Comparison of ENCODE assay signal across 11 mouse cellular contexts in the genomic region with DNA sequence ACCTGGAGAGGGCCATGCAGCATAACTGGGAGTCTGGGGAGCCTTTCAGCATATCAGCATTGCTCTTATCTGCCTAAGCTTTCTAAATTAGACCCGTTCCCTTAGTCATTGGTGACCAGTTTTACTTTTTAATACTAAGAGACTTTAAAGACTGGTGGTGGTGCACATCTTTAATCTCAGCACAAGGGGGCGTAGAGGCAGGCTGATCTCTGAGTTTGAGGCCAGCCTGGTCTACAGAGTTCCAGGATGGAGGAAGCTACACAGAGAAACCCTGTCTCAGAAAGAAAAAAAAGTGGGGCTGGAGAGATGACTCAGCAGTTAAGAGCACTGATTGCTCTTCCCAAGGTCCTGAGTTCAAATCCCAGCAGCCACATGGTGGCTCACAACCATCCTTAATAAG. TPM values are rescaled to one million over a fixed set of nuclear protein-coding genes. Genes with fewer than 3 reads are reported as not detected.
A peak's percentile ranks its signal among the peaks of the same experiment; 100 is the strongest.
DNase-seq lines count a peak whose midpoint lies in the region; ATAC-seq and TF ChIP-seq lines count a peak whose summit lies in the region.
"Had no signal": no experiment of that assay in that cellular context is flagged by ENCODE, and none has a peak within 500 bp of the region (broad histone marks: within the 10 kb centered on the region; RNA-seq: fewer than 3 reads in every experiment).

No protein-coding gene starts in this region.

- no peak for DNase-seq in heart, embryonic 10.5 days (ENCODE audit: low spot score)
- peak; percentile 34 for DNase-seq in thymus, postnatal 0 days (ENCODE audit: low spot score)
- DNase-seq in thymus, postnatal 25 days = no peak
- no peak for DNase-seq in stomach, postnatal 0 days (ENCODE audit: low spot score)
- DNase-seq in kidney, postnatal 36 days = no peak
- DNase-seq in cerebellum, postnatal 4 days (ENCODE audit: low spot score in 2 of 2) = no peak
- DNase-seq: thymus, postnatal 14 days had no signal

- peaks cover 51% of the 10 kb centered on the region for H3K4me1 ChIP-seq in heart, embryonic 11.5 days (ENCODE audit: control insufficient read depth, insufficient read depth, low read length)
- H3K4me1 ChIP-seq in heart, embryonic 10.5 days = peaks cover 66% of the 10 kb centered on the region
- H3K4me1 ChIP-seq in brown adipose tissue, adult 24 weeks (ENCODE audit: control insufficient read depth, insufficient read depth, insufficient read length, low read length) = peaks cover 3% of the 10 kb centered on the region; the same call in 1 of the 2 replicates
- peaks cover 3% of the 10 kb centered on the region; the same call in 1 of the 2 replicates for H3K4me1 ChIP-seq in stomach, postnatal 0 days (replicated peaks; ENCODE audit: control insufficient read depth, insufficient read depth)

- peak overlapping the region; percentile 20; the same call in 1 of the 2 replicates for H3K4me2 ChIP-seq in heart, embryonic 11.5 days
- H3K4me2 ChIP-seq in stomach, postnatal 0 days (replicated peaks; ENCODE audit: low read depth) = no peak overlapping the region
- H3K4me2 ChIP-seq: embryonic facial prominence, embryonic 15.5 days had no signal

- no peak overlapping the region for H3K4me3 ChIP-seq in heart, embryonic 11.5 days (ENCODE audit: low read depth, low read length)
- no peak overlapping the region; the same call in 1 of the 2 replicates for H3K4me3 ChIP-seq in heart, embryonic 10.5 days
- peak overlapping the region; percentile 42 for H3K4me3 ChIP-seq in brown adipose tissue, adult 24 weeks (ENCODE audit: insufficient read depth, low read depth, low read length)
- H3K4me3 ChIP-seq in stomach, postnatal 0 days (ENCODE audit: low read depth, low read length) = no peak overlapping the region
- H3K4me3 ChIP-seq: embryonic facial prominence, embryonic 15.5 days had no signal

- TF ChIP-seq EP300 in stomach, postnatal 0 days (optimal IDR thresholded peaks at IDR 0.05) = no peak

- 61% methylated on average over 2 of the region's 2 CpGs for WGBS in heart, embryonic 11.5 days (ENCODE audit: insufficient replicate concordance)
- WGBS in heart, embryonic 10.5 days = 59% methylated on average over 2 of the region's 2 CpGs
- 80% methylated on average over 2 of the region's 2 CpGs for WGBS in stomach, postnatal 0 days

- no peaks in the 10 kb centered on the region for H3K27me3 ChIP-seq in heart, embryonic 11.5 days (ENCODE audit: control insufficient read depth, insufficient read depth, low read length)
- H3K27me3 ChIP-seq in heart, embryonic 10.5 days (ENCODE audit: insufficient read depth, poor library complexity, severe bottlenecking) = no peaks in the 10 kb centered on the region
- no peaks in the 10 kb centered on the region for H3K27me3 ChIP-seq in stomach, postnatal 0 days (ENCODE audit: control insufficient read depth, insufficient read depth, low read length)
- H3K27me3 ChIP-seq: embryonic facial prominence, embryonic 15.5 days had no signal

- no peak for ATAC-seq in heart, embryonic 11.5 days (replicated peaks; ENCODE audit: insufficient number of reproducible peaks, low FRiP score, low TSS enrichment)
- no peak for ATAC-seq in stomach, postnatal 0 days (ENCODE audit: low FRiP score, low TSS enrichment)

- peak; percentile 64 for TF ChIP-seq CTCF in stomach, postnatal 0 days (IDR thresholded peaks at IDR 0.05; ENCODE audit: low read depth)

- H3K9ac ChIP-seq in heart, embryonic 11.5 days (ENCODE audit: low read depth, low read length) = no peak overlapping the region
- peak overlapping the region; percentile 18; the same call in 1 of the 2 replicates for H3K9ac ChIP-seq in stomach, postnatal 0 days (ENCODE audit: low read length)
- H3K9ac ChIP-seq: embryonic facial prominence, embryonic 15.5 days had no signal

- no peaks in the 10 kb centered on the region for H3K9me3 ChIP-seq in heart, embryonic 11.5 days (replicated peaks; ENCODE audit: control insufficient read depth, low read length)
- no peaks in the 10 kb centered on the region for H3K9me3 ChIP-seq in heart, embryonic 10.5 days
- H3K9me3 ChIP-seq in stomach, postnatal 0 days (ENCODE audit: control insufficient read depth, low read length) = no peaks in the 10 kb centered on the region
- H3K9me3 ChIP-seq: embryonic facial prominence, embryonic 15.5 days had no signal

- no peaks in the 10 kb centered on the region for H3K36me3 ChIP-seq in heart, embryonic 11.5 days (ENCODE audit: control insufficient read depth, insufficient read depth, low read length)
- peaks cover 14% of the 10 kb centered on the region for H3K36me3 ChIP-seq in heart, embryonic 10.5 days
- H3K36me3 ChIP-seq in stomach, postnatal 0 days (ENCODE audit: control insufficient read depth, insufficient read depth, low read length) = no peaks in the 10 kb centered on the region
- H3K36me3 ChIP-seq: embryonic facial prominence, embryonic 15.5 days had no signal

- H3K27ac ChIP-seq in heart, embryonic 11.5 days (ENCODE audit: low read depth, low read length) = no peak overlapping the region
- no peak overlapping the region for H3K27ac ChIP-seq in heart, embryonic 10.5 days
- peak overlapping the region; percentile 95 for H3K27ac ChIP-seq in brown adipose tissue, adult 24 weeks (replicated peaks; ENCODE audit: low read depth, low read length)
- H3K27ac ChIP-seq in stomach, postnatal 0 days (replicated peaks) = no peak overlapping the region
- H3K27ac ChIP-seq: embryonic facial prominence, embryonic 15.5 days; macrophage had no signal

RNA-seq across cellular contexts. Expression of gene Cs, which starts 2.7 kb away (rescaled TPM):
- polyA plus RNA-seq in heart, embryonic 11.5 days (2014; fragmentation: Nextera tagmentation; extraction: Ambion mirVana) = 424 and 466 TPM in 2 replicates
- polyA plus RNA-seq in heart, embryonic 10.5 days (2016; fragmentation: Nextera tagmentation; extraction: Ambion mirVana) = 347 and 474 TPM in 2 replicates
- polyA plus RNA-seq in thymus, postnatal 0 days (2015; fragmentation: Nextera tagmentation; extraction: Ambion mirVana) = 154 and 157 TPM in 2 replicates
- 1,610 and 1,861 TPM in 2 replicates for polyA plus RNA-seq in brown adipose tissue, adult 24 weeks (2012; ENCODE audit: insufficient read depth, insufficient read length, missing spikeins)
- polyA plus RNA-seq in stomach, postnatal 0 days (2015; fragmentation: Nextera tagmentation; extraction: Ambion mirVana) = 152 and 158 TPM in 2 replicates

RNA-seq across cellular contexts. Expression of gene Cnpy2, which starts 18.0 kb away (rescaled TPM):
- polyA plus RNA-seq in heart, embryonic 11.5 days (2014; fragmentation: Nextera tagmentation; extraction: Ambion mirVana) = 206 and 224 TPM in 2 replicates
- polyA plus RNA-seq in heart, embryonic 10.5 days (2016; fragmentation: Nextera tagmentation; extraction: Ambion mirVana) = 220 and 255 TPM in 2 replicates
- 223 and 247 TPM in 2 replicates for polyA plus RNA-seq in thymus, postnatal 0 days (2015; fragmentation: Nextera tagmentation; extraction: Ambion mirVana)
- 115 and 131 TPM in 2 replicates for polyA plus RNA-seq in brown adipose tissue, adult 24 weeks (2012; ENCODE audit: insufficient read depth, insufficient read length, missing spikeins)
- 214 and 218 TPM in 2 replicates for polyA plus RNA-seq in stomach, postnatal 0 days (2015; fragmentation: Nextera tagmentation; extraction: Ambion mirVana)

RNA-seq across cellular contexts. Expression of gene Coq10a, which starts 28.5 kb away (rescaled TPM):
- polyA plus RNA-seq in heart, embryonic 11.5 days (2014; fragmentation: Nextera tagmentation; extraction: Ambion mirVana) = 12.6 and 14.0 TPM in 2 replicates
- polyA plus RNA-seq in heart, embryonic 10.5 days (2016; fragmentation: Nextera tagmentation; extraction: Ambion mirVana) = 9.7 and 10.7 TPM in 2 replicates
- polyA plus RNA-seq in thymus, postnatal 0 days (2015; fragmentation: Nextera tagmentation; extraction: Ambion mirVana) = 17.1 and 21.8 TPM in 2 replicates
- 122 and 173 TPM in 2 replicates for polyA plus RNA-seq in brown adipose tissue, adult 24 weeks (2012; ENCODE audit: insufficient read depth, insufficient read length, missing spikeins)
- polyA plus RNA-seq in stomach, postnatal 0 days (2015; fragmentation: Nextera tagmentation; extraction: Ambion mirVana) = 12.9 and 13.8 TPM in 2 replicates

RNA-seq across cellular contexts. Expression of gene Ankrd52, which starts 36.7 kb away (rescaled TPM):
- polyA plus RNA-seq in heart, embryonic 11.5 days (2014; fragmentation: Nextera tagmentation; extraction: Ambion mirVana) = 9.3 and 11.7 TPM in 2 replicates
- polyA plus RNA-seq in heart, embryonic 10.5 days (2016; fragmentation: Nextera tagmentation; extraction: Ambion mirVana) = 10.9 and 12.7 TPM in 2 replicates
- polyA plus RNA-seq in thymus, postnatal 0 days (2015; fragmentation: Nextera tagmentation; extraction: Ambion mirVana) = 7.4 and 9.9 TPM in 2 replicates
- 16.9 and 22.4 TPM in 2 replicates for polyA plus RNA-seq in brown adipose tissue, adult 24 weeks (2012; ENCODE audit: insufficient read depth, insufficient read length, missing spikeins)
- polyA plus RNA-seq in stomach, postnatal 0 days (2015; fragmentation: Nextera tagmentation; extraction: Ambion mirVana) = 2.9 and 4.3 TPM in 2 replicates

RNA-seq across cellular contexts. Expression of gene Pan2, which starts 37.1 kb away (rescaled TPM):
- polyA plus RNA-seq in heart, embryonic 11.5 days (2014; fragmentation: Nextera tagmentation; extraction: Ambion mirVana) = 25.9 and 27.7 TPM in 2 replicates
- polyA plus RNA-seq in heart, embryonic 10.5 days (2016; fragmentation: Nextera tagmentation; extraction: Ambion mirVana) = 29.9 and 31.4 TPM in 2 replicates
- polyA plus RNA-seq in thymus, postnatal 0 days (2015; fragmentation: Nextera tagmentation; extraction: Ambion mirVana) = 26.2 and 31.8 TPM in 2 replicates
- 5.9 and 8.9 TPM in 2 replicates for polyA plus RNA-seq in brown adipose tissue, adult 24 weeks (2012; ENCODE audit: insufficient read depth, insufficient read length, missing spikeins)
- 12.6 and 14.1 TPM in 2 replicates for polyA plus RNA-seq in stomach, postnatal 0 days (2015; fragmentation: Nextera tagmentation; extraction: Ambion mirVana)
